8 mouse cellular contexts compared by ENCODE assay signal in the genomic region with DNA sequence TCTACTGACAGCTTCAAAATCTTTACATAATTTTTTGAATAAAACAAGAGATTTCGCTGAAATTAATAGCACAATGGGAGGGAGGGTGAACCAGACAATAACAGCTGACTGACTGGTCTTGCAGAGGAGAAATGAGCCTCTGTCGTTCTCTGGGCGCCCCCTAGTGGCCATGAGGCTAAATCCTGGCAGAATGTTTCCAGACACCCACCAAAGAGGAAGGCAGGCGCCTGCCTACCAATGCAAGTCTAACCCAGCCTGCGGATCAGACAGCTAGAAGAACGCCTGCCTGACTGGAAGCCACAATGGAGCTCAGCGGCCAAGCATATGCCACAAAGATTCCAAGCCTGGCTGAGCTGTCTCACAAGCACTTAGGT. TPM values are rescaled to one million over a fixed set of nuclear protein-coding genes. Genes with fewer than 3 reads are reported as not detected.
A peak's percentile ranks its signal among the peaks of the same experiment; 100 is the strongest.
DNase-seq lines count a peak whose midpoint lies in the region; ATAC-seq and TF ChIP-seq lines count a peak whose summit lies in the region.

No protein-coding gene starts in this region.

- no peak for TF ChIP-seq POLR2A in thymus, adult 2 months (IDR thresholded peaks at IDR 0.05; ENCODE audit: control insufficient read depth, extremely low read depth, insufficient read depth, low read length, poor library complexity)

- WGBS in lung, embryonic 15.5 days, result 0% methylated on average over 7 of the region's 7 CpGs
- WGBS in thymus, adult 2 months, result 4% methylated on average over 7 of the region's 7 CpGs

- peak; percentile 75; the same call in 1 of the 2 replicates for TF ChIP-seq CTCF in thymus, adult 2 months (IDR thresholded peaks at IDR 0.05; ENCODE audit: borderline replicate concordance, control insufficient read depth, extremely low read depth, insufficient read depth, low read length, poor library complexity)

- no peak overlapping the region for H3K27ac ChIP-seq in ES-E14 (ENCODE audit: insufficient read depth, low read depth, low read length, poor library complexity, severe bottlenecking)
- H3K27ac ChIP-seq in lung, embryonic 15.5 days, result peak overlapping the region; percentile 54
- no peak overlapping the region for H3K27ac ChIP-seq in thymus, adult 2 months (ENCODE audit: control insufficient read depth, insufficient read depth, low read length)

- H3K9me3 ChIP-seq in ES-E14 (ENCODE audit: control insufficient read depth, insufficient read depth, low read depth, low read length), result no peaks in the 10 kb centered on the region
- no peaks in the 10 kb centered on the region for H3K9me3 ChIP-seq in lung, embryonic 15.5 days

- peaks cover 4 to 7% of the 10 kb centered on the region in 2 experiments; a peak in 3 of 4 replicates for H3K4me1 ChIP-seq in ES-E14 (ENCODE audit: control insufficient read depth in 2 of 2, insufficient read depth in 2 of 2, low read length in 2 of 2, poor library complexity in 1 of 2)
- peaks cover 49% of the 10 kb centered on the region for H3K4me1 ChIP-seq in lung, embryonic 15.5 days
- H3K4me1 ChIP-seq in thymus, adult 2 months (replicated peaks; ENCODE audit: control insufficient read depth, insufficient read depth, low read length), result peaks cover 10% of the 10 kb centered on the region

- H3K27me3 ChIP-seq in lung, embryonic 15.5 days, result no peaks in the 10 kb centered on the region
- peaks cover 3% of the 10 kb centered on the region; the same call in 1 of the 2 replicates for H3K27me3 ChIP-seq in thymus, adult 2 months (ENCODE audit: control insufficient read depth, insufficient read depth, low read length)

- ATAC-seq in hematopoietic stem cell, adult 5-6 weeks (replicated peaks in 1 of 2; ENCODE audit: insufficient read depth in 1 of 2, low FRiP score in 2 of 2, low TSS enrichment in 1 of 2, low read depth in 1 of 2, poor library complexity in 2 of 2, severe bottlenecking in 2 of 2), result peak; percentile 69 to 77
- peak; percentile 16; the same call in 1 of the 2 replicates for ATAC-seq in lung, embryonic 15.5 days (ENCODE audit: borderline replicate concordance, extremely low read depth, low FRiP score, low TSS enrichment)

- peak; percentile 95 for DNase-seq in ES-E14 (ENCODE audit: low read depth, low spot score)
- DNase-seq in cerebellum, adult 11-12 months, result peak; percentile 97
- peak; percentile 94 for DNase-seq in forelimb bud, embryonic 11.5 days (ENCODE audit: low read depth, low spot score)
- DNase-seq in layer of hippocampus, adult 8-10 months (ENCODE audit: low spot score in 2 of 2), result peak; percentile 97 to 99
- DNase-seq in ovary, adult 18-20 months (ENCODE audit: low spot score), result peak; percentile 87
- DNase-seq in thymus, adult 2 months, result peak; percentile 91

- peak overlapping the region; percentile 84 for H3K4me2 ChIP-seq in lung, embryonic 15.5 days

- in situ Hi-C loops in ES-E14 (cut with MboI; ENCODE audit: low sequenced_read_pairs in 2 of 2, unreplicated experiment in 2 of 2), result no loop called here

- H3K4me3 ChIP-seq in ES-E14 (ENCODE audit: insufficient read depth in 1 of 2, low read depth in 1 of 2, low read length in 2 of 2, poor library complexity in 1 of 2, severe bottlenecking in 1 of 2), result no peak overlapping the region; a peak in 1 of 4 replicates
- H3K4me3 ChIP-seq in lung, embryonic 15.5 days, result peak overlapping the region; percentile 74
- no peak overlapping the region for H3K4me3 ChIP-seq in thymus, adult 2 months (ENCODE audit: control insufficient read depth, insufficient read depth, low read length)

- no peak overlapping the region for H3K9ac ChIP-seq in ES-E14 (ENCODE audit: insufficient read depth, low read depth, low read length, poor library complexity, severe bottlenecking)
- H3K9ac ChIP-seq in lung, embryonic 15.5 days, result 0 out of 2 replicates have a peak overlapping the region, but pooled peaks have one; percentile 31

- H3K36me3 ChIP-seq in ES-E14 (ENCODE audit: control insufficient read depth, insufficient read depth, low read length, poor library complexity, severe bottlenecking), result no peaks in the 10 kb centered on the region
- H3K36me3 ChIP-seq in lung, embryonic 15.5 days, result no peaks in the 10 kb centered on the region
- H3K36me3 ChIP-seq in thymus, adult 2 months (ENCODE audit: control insufficient read depth, insufficient read depth, low read length), result no peaks in the 10 kb centered on the region

TF ChIP-seq in ES-E14, 5 proteins besides CTCF, POLR2A, EP300 and RAD21:
- peak; percentile 96 for TF ChIP-seq ZC3H11A (IDR thresholded peaks at IDR 0.05; ENCODE audit: borderline replicate concordance, low read depth, low read length)
- TF ChIP-seq HCFC1 (IDR thresholded peaks at IDR 0.05; ENCODE audit: borderline replicate concordance, insufficient read depth, low read length), result no peak
- no peak for TF ChIP-seq ZNF384 (IDR thresholded peaks at IDR 0.05; ENCODE audit: low read depth, low read length)
TF ChIP-seq in ES-E14: peak in this region for 1.

RNA-seq across cellular contexts. Expression of gene Nuak1, which starts 2.4 kb away (rescaled TPM):
- total RNA-seq in ES-E14 (2012; rRNA removed), result 8.5 and 15.1 TPM in 2 replicates
- total RNA-seq in hematopoietic stem cell, adult 5-6 weeks (2017), result 0.40 and 1.1 TPM in 2 replicates
- 10 to 100 TPM; 52.6 to 70.1 (median 59.9) TPM for total RNA-seq in layer of hippocampus, adult 8-10 months (2022)
- 2.0 and 2.6 TPM in 2 replicates for polyA plus RNA-seq in lung, embryonic 15.5 days (2015; fragmentation: Nextera tagmentation; extraction: Ambion mirVana)
- 5.3 and 5.7 TPM in 2 replicates for polyA plus RNA-seq in thymus, adult 2 months (2012; rRNA removed)
